Mouse (Mus musculus): ENCODE results near the gene Znrf1. TPM values are rescaled to one million over a fixed set of nuclear protein-coding genes. Genes with fewer than 3 reads are reported as not detected.

The Znrf1 gene
- total RNA-seq, 1 experiment = 38.4 TPM

GRCm38 (mm10) chr8:111566326-111566725 is 30.4 kb downstream of the Znrf1 start:
- Histone ChIP-seq H3K27ac (ENCODE audit: insufficient read depth, low read depth, low read length, poor library complexity, severe bottlenecking) (no peak overlapping the region), H3K4me3 (ENCODE audit: insufficient read depth in 1 of 2, low read depth in 1 of 2, low read length in 2 of 2, poor library complexity in 1 of 2, severe bottlenecking in 1 of 2) (0 out of 4 replicates have a peak overlapping the region, but pooled peaks of 1 of the 2 experiments have one; percentile 36), H3K9me3 (ENCODE audit: control insufficient read depth, insufficient read depth, low read depth, low read length) (no peaks in the 10 kb centered on the region), H3K4me1 (ENCODE audit: control insufficient read depth in 2 of 2, insufficient read depth in 2 of 2, low read length in 2 of 2, poor library complexity in 1 of 2) (peaks cover 6 to 17% of the 10 kb centered on the region in 2 experiments; a peak in 3 of 4 replicates), H3K9ac (ENCODE audit: insufficient read depth, low read depth, low read length, poor library complexity, severe bottlenecking) (no peak overlapping the region), H3K36me3 (ENCODE audit: control insufficient read depth, insufficient read depth, low read length, poor library complexity, severe bottlenecking) (peaks cover 2% of the 10 kb centered on the region; the same call in 1 of the 2 replicates)
- DNase-seq (ENCODE audit: low read depth, low spot score) = no peak
- TF ChIP-seq ZNF384 (IDR thresholded peaks at IDR 0.05; ENCODE audit: low read depth, low read length) (no peak), HCFC1 (IDR thresholded peaks at IDR 0.05; ENCODE audit: borderline replicate concordance, insufficient read depth, low read length) (no peak), ZC3H11A (IDR thresholded peaks at IDR 0.05; ENCODE audit: borderline replicate concordance, low read depth, low read length) (no peak), CHD2 (IDR thresholded peaks at IDR 0.05; ENCODE audit: low read depth, low read length) (no peak), MAFK (IDR thresholded peaks at IDR 0.05; ENCODE audit: insufficient read depth, low read depth, low read length) (no peak)
- in situ Hi-C loops (cut with MboI; ENCODE audit: low sequenced_read_pairs in 2 of 2, unreplicated experiment in 2 of 2) = no loop called here

DNA sequence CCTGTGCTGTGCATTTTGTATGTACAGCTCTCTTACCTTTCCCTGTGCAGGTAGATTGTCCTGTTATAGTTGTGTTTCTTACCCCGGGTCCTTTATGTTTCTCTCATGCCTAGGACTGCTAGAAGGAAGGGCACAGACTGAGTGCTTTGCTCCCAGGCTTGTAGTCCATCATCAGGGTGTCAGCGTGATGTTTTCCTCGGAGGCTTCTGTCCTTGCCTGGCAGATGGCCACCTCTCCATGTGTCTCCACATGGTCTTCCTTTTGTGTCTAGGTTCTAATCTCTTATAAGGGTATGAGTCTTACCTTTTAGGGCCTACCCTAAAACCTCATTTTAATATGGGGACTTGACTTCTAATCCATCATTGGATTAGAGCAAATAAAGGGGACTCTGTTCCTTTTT is 31.7 kb downstream of the Znrf1 start:
- Histone ChIP-seq H3K9me3 (ENCODE audit: control insufficient read depth, insufficient read depth, low read depth, low read length) (no peaks in the 10 kb centered on the region), H3K4me1 (ENCODE audit: control insufficient read depth in 2 of 2, insufficient read depth in 2 of 2, low read length in 2 of 2, poor library complexity in 1 of 2) (peaks cover 6 to 17% of the 10 kb centered on the region in 2 experiments; a peak in 3 of 4 replicates), H3K27ac (ENCODE audit: insufficient read depth, low read depth, low read length, poor library complexity, severe bottlenecking) (no peak overlapping the region), H3K4me3 (ENCODE audit: insufficient read depth in 1 of 2, low read depth in 1 of 2, low read length in 2 of 2, poor library complexity in 1 of 2, severe bottlenecking in 1 of 2) (no peak overlapping the region), H3K9ac (ENCODE audit: insufficient read depth, low read depth, low read length, poor library complexity, severe bottlenecking) (no peak overlapping the region), H3K36me3 (ENCODE audit: control insufficient read depth, insufficient read depth, low read length, poor library complexity, severe bottlenecking) (peaks cover 2% of the 10 kb centered on the region; the same call in 1 of the 2 replicates)
- no peak for TF ChIP-seq HCFC1 (IDR thresholded peaks at IDR 0.05; ENCODE audit: borderline replicate concordance, insufficient read depth, low read length)
- no peak for TF ChIP-seq ZNF384 (IDR thresholded peaks at IDR 0.05; ENCODE audit: low read depth, low read length)
- no peak for TF ChIP-seq MAFK (IDR thresholded peaks at IDR 0.05; ENCODE audit: insufficient read depth, low read depth, low read length)
- TF ChIP-seq CHD2 (IDR thresholded peaks at IDR 0.05; ENCODE audit: low read depth, low read length) = no peak
- no peak for TF ChIP-seq ZC3H11A (IDR thresholded peaks at IDR 0.05; ENCODE audit: borderline replicate concordance, low read depth, low read length)
- no peak for DNase-seq (ENCODE audit: low read depth, low spot score)
- in situ Hi-C loops (cut with MboI; ENCODE audit: low sequenced_read_pairs in 2 of 2, unreplicated experiment in 2 of 2) = no loop called here

- in situ Hi-C loops (cut with MboI; ENCODE audit: low sequenced_read_pairs in 2 of 2, unreplicated experiment in 2 of 2) = no loop called here
- no peak for DNase-seq (ENCODE audit: low read depth, low spot score)
- TF ChIP-seq HCFC1 (IDR thresholded peaks at IDR 0.05; ENCODE audit: borderline replicate concordance, insufficient read depth, low read length) (no peak), MAFK (IDR thresholded peaks at IDR 0.05; ENCODE audit: insufficient read depth, low read depth, low read length) (no peak), CHD2 (IDR thresholded peaks at IDR 0.05; ENCODE audit: low read depth, low read length) (no peak), ZNF384 (IDR thresholded peaks at IDR 0.05; ENCODE audit: low read depth, low read length) (no peak), ZC3H11A (IDR thresholded peaks at IDR 0.05; ENCODE audit: borderline replicate concordance, low read depth, low read length) (no peak)
- Histone ChIP-seq H3K9me3 (ENCODE audit: control insufficient read depth, insufficient read depth, low read depth, low read length) (no peaks in the 10 kb centered on the region), H3K36me3 (ENCODE audit: control insufficient read depth, insufficient read depth, low read length, poor library complexity, severe bottlenecking) (peaks cover 2% of the 10 kb centered on the region; the same call in 1 of the 2 replicates), H3K27ac (ENCODE audit: insufficient read depth, low read depth, low read length, poor library complexity, severe bottlenecking) (no peak overlapping the region), H3K9ac (ENCODE audit: insufficient read depth, low read depth, low read length, poor library complexity, severe bottlenecking) (no peak overlapping the region), H3K4me3 (ENCODE audit: insufficient read depth in 1 of 2, low read depth in 1 of 2, low read length in 2 of 2, poor library complexity in 1 of 2, severe bottlenecking in 1 of 2) (no peak overlapping the region), H3K4me1 (ENCODE audit: control insufficient read depth in 2 of 2, insufficient read depth in 2 of 2, low read length in 2 of 2, poor library complexity in 1 of 2) (peaks cover 8 to 17% of the 10 kb centered on the region in 2 experiments; a peak in 3 of 4 replicates)
Measured at GRCm38 (mm10) chr8:111568029-111568428, 32.1 kb downstream of the Znrf1 start.

DNA sequence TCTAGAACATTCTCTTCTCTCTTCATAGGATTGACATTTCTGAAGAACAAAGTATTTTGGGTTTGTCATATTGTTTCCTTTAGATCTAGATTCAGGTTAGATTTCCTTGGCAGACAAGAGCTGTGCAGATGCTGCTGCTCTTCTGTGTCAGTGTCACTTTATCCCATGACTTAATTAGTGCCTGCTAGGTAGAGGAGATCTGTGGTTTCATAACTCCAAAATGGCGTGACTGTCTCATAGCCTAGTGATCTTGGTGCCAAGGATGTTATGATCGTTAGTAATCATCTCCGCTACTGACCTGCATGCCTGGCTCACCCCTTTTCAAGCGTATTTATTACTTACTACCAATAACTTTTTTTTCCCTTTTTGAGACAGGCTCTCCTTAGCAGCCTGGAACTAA is 34.0 kb downstream of the Znrf1 start:
- H3K27ac ChIP-seq (ENCODE audit: insufficient read depth, low read depth, low read length, poor library complexity, severe bottlenecking) = no peak overlapping the region
- H3K4me3 ChIP-seq (ENCODE audit: insufficient read depth in 1 of 2, low read depth in 1 of 2, low read length in 2 of 2, poor library complexity in 1 of 2, severe bottlenecking in 1 of 2) = no peak overlapping the region
- H3K4me1 ChIP-seq (ENCODE audit: control insufficient read depth in 2 of 2, insufficient read depth in 2 of 2, low read length in 2 of 2, poor library complexity in 1 of 2) = peaks cover 9 to 21% of the 10 kb centered on the region in 2 experiments; a peak in 3 of 4 replicates
- H3K9me3 ChIP-seq (ENCODE audit: control insufficient read depth, insufficient read depth, low read depth, low read length) = no peaks in the 10 kb centered on the region
- no peak for DNase-seq (ENCODE audit: low read depth, low spot score)
- peaks cover 2% of the 10 kb centered on the region; the same call in 1 of the 2 replicates for H3K36me3 ChIP-seq (ENCODE audit: control insufficient read depth, insufficient read depth, low read length, poor library complexity, severe bottlenecking)
- no peak overlapping the region for H3K9ac ChIP-seq (ENCODE audit: insufficient read depth, low read depth, low read length, poor library complexity, severe bottlenecking)
- in situ Hi-C loops (cut with MboI; ENCODE audit: low sequenced_read_pairs in 2 of 2, unreplicated experiment in 2 of 2) = no loop called here
- TF ChIP-seq ZC3H11A (IDR thresholded peaks at IDR 0.05; ENCODE audit: borderline replicate concordance, low read depth, low read length) = no peak
- TF ChIP-seq HCFC1 (IDR thresholded peaks at IDR 0.05; ENCODE audit: borderline replicate concordance, insufficient read depth, low read length) = no peak
- TF ChIP-seq MAFK (IDR thresholded peaks at IDR 0.05; ENCODE audit: insufficient read depth, low read depth, low read length) = no peak
- TF ChIP-seq ZNF384 (IDR thresholded peaks at IDR 0.05; ENCODE audit: low read depth, low read length) = no peak
- TF ChIP-seq CHD2 (IDR thresholded peaks at IDR 0.05; ENCODE audit: low read depth, low read length) = no peak
